Mouse (Mus musculus): ENCODE measurements around the gene Gmeb1. TPM values are rescaled to one million over a fixed set of nuclear protein-coding genes. Genes with fewer than 3 reads are reported as not detected.
A peak's percentile ranks its signal among the peaks of the same experiment; 100 is the strongest.
"Not testable (repeated sequence)": the region's sequence is repeated elsewhere in the genome, so short reads cannot be mapped to it uniquely, and the experiment has no call there.

Gmeb1 gene
- total RNA-seq (2018; cell fraction: chromatin; rRNA removed) = 10 to 100 TPM; 28.1 to 68.5 (median 45.7) TPM
- 10 to 100 TPM in 22 of 26 experiments, 1 to 10 TPM in 4; 9.4 to 14.1 (median 11.2) TPM for total RNA-seq (2018; cell fraction: cytosol; rRNA removed)
- 10 to 100 TPM; 19.6 to 45.7 (median 27.8) TPM for total RNA-seq (2018; cell fraction: nucleus; rRNA removed)
- 7.8 to 8.4 TPM (median 8.3 TPM) in 3 replicates for polyA plus RNA-seq (2018)

DNA sequence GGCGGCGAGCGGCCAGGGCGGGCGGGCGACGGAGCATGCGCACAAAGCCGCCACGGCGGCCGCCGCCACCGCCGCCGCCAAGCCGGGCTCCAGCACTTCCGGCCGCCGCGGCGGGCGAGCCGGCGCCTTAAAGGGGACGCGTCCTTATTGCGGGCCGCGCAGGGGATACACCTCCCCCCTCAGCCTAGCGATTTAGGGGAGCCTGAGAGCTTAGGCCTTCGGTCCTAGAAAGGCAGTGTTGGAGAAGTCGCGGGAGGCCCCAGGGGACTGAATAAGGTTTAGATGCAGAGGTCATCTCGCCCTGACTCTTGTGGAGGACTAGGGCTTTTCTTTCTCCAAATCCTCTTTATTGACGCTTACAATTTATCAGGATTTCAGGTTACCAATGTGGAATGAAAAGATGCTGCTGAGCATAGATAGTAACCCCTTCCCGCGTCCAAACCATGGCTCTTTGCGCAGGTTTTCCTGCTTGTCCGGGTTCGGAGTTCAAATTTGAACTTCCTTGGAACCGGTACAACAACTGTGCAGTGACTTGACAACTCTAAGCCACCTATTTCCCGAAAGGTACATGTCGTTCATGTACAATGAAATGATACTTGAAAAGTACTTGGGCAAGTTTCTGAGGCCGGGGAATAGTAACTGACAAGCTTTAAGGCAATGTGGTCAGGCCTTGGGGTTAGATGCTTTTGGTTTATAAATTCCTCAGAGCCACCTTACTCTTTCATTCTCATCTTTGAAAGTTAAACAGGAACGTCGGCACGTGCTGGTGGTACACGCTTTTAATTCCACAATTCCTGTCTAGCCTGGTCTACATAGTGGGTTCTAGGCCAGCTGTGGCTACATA lies at the start of gene Gmeb1:
Gene Gmeb1 (minus strand): TSS at position 89 of the 844 bp plus-strand sequence.
- Histone ChIP-seq H3K36me3 (ENCODE audit: inconsistent target) (no peaks in the 10 kb centered on the region), H3K79me2 (ENCODE audit: inconsistent target) (peaks cover 41% of the 10 kb centered on the region), H3K4me3 (ENCODE audit: inconsistent target) (peak within 1 kb of the TSS; percentile 95), H3K27ac (peak within 1 kb of the TSS; percentile 87)
- 7% methylated on average over 39 of the region's 49 CpGs for WGBS (ENCODE audit: missing documents)

DNA sequence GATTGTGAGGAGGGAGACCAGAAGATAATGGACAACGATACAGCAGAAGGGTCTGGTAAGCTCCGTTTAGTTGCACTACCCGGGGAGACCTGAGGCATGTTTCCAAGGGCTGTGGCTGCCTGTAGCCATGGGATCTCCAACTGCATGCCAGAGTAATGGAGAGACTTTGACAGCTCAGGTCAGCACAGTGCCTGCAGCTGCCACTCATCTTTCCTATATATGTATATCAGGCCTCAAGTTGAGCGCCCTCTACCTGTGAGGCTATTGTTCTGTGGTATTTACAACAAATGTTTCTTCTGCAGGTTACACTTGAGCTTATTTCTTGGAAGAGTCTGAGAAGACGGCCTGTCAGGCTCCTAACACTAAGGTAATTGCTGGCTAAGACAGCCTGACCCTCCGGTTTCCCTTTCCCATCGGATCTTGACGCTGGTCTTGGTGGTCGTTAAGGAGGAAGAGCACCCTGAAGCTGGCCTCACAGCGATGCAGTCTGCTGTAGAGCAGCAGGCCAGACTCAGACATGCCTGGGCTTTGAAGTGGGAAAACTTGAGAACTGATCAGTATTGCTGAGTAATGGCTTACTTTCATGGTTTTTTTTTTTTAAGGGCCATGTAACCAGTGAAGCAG lies 48.6 kb upstream of the Gmeb1 start:
- H3K36me3 ChIP-seq (ENCODE audit: inconsistent target) = peaks cover 33% of the 10 kb centered on the region
- peaks cover 14% of the 10 kb centered on the region for H3K79me2 ChIP-seq (ENCODE audit: inconsistent target)
- peak overlapping the region; percentile 90 for H3K4me3 ChIP-seq (ENCODE audit: inconsistent target)
- H3K27ac ChIP-seq = peak overlapping the region; percentile 80; the same call in 1 of the 2 replicates
- WGBS (ENCODE audit: missing documents) = 17% methylated on average over 10 of the region's 10 CpGs

DNA sequence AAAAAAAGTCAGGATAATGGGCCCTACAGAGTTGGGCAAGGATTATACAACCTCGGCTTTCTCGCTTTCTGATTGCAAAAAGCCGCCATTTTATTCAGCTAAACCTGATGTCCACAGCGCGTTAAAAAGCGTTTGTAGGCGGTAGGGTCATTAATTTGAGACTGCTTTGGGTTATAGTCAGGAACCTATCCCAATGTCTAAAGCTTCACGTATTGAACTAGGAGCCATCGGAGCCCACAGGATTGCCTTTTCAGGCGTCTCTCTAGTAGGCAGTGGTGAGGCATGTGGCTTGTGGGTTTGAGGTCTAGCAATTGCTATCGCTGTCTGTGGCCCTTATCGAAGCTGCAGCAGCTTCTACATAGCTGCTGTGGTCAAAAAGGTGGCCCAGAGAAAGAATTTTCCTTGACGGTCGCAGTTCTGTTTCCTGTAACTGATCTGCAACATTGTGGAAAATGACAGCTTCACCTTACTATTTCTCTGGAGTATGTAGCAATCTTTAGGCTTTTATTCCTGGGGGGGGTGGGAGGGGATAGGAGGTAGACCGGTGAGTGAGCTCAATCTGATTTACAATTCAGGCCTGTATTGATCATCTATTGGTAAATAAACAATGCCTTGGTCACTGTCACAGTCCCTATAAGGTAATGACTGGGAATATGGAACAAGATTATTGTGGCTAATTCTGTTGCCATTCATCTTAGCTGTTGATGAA lies 47.9 kb upstream of the Gmeb1 start:
- H3K4me3 ChIP-seq (ENCODE audit: inconsistent target) = peak overlapping the region; percentile 90
- peaks cover 33% of the 10 kb centered on the region for H3K36me3 ChIP-seq (ENCODE audit: inconsistent target)
- H3K79me2 ChIP-seq (ENCODE audit: inconsistent target) = peaks cover 14% of the 10 kb centered on the region
- under 1% methylated on average over 15 of the region's 15 CpGs for WGBS (ENCODE audit: missing documents)
- peak overlapping the region; percentile 80 for H3K27ac ChIP-seq

DNA sequence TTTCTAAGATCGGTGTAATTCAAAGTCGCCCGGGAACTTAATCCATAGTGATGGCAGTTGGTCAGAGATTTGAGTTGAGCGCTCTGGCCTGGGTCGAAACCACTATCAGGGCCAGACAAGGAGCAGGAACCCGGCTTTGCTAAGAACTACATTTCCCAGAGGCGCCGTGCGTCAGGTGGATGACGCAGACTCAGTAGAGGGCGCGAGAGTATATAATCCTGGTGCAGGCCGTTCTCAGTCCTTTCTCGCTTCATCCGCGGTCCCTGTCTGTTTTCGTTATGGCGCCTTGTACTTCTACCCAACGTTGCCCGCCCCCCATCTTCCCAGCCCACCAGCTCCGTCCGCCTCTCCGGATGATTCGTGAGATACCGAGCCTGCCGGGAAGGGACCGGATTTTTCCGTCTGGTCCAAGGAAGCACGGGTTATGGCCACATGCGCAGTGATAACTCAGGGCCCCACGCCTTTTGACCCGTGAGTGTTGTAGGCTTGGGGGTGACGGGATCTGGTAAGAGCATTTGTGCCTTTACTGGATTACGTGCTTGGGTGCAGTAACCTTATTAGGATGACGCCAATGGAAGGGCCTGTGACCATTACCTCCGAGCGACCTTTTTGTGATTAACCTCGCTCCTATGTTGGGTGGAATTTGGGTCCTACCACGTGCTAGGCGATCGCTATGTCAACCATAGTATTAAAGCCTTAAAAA lies 47.2 kb upstream of the Gmeb1 start:
- peak overlapping the region; percentile 90 for H3K4me3 ChIP-seq (ENCODE audit: inconsistent target)
- H3K27ac ChIP-seq = peak overlapping the region; percentile 80
- WGBS (ENCODE audit: missing documents) = under 1% methylated on average over 41 of the region's 41 CpGs
- peaks cover 30% of the 10 kb centered on the region for H3K36me3 ChIP-seq (ENCODE audit: inconsistent target)
- H3K79me2 ChIP-seq (ENCODE audit: inconsistent target) = peaks cover 14% of the 10 kb centered on the region

DNA sequence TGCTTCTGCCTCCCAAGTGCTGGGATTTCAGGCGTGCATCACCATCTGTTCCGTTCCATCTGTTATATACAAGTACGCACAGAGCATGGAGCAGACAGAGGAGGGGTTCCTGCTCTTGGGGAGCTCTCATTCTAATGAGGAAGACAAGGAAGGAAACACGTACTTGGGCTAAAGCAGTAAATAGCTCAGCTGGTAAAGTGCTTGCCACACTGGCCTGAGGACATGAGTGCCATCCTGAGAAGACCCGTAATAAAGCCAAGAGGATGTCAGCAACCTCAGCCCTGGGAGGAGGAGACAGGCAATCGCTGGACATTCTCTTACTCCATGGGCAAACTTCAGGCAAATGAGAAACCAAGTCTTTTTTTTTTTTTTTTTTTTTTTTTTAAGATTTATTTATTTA lies 44.6 kb upstream of the Gmeb1 start:
- no peak overlapping the region for H3K4me3 ChIP-seq (ENCODE audit: inconsistent target)
- WGBS (ENCODE audit: missing documents) = 25% methylated on average over 6 of the region's 6 CpGs
- no peak overlapping the region for H3K27ac ChIP-seq
- peaks cover 8% of the 10 kb centered on the region; the same call in 1 of the 2 replicates for H3K36me3 ChIP-seq (ENCODE audit: inconsistent target)
- H3K79me2 ChIP-seq (ENCODE audit: inconsistent target) = peaks cover 14% of the 10 kb centered on the region

DNA sequence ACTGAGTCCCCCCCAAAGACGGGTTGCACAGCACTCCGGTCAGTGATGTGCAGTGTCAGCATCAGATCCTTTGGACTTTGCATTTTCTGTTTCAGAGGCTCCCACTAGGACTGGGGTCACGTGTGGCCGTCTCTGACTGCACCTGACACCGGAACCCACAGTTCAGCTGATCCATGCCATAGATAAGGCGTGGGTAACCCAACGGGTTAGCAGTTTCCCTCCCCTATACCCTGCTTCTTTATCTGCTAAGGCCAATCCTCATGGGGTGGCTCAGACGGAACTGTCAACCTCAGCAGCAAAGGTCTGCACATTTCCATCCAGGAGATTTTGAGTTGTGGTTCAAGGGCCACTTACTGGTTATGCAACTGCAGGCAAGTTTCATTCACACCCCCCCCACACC lies 43.9 kb upstream of the Gmeb1 start:
- no peak overlapping the region for H3K27ac ChIP-seq

DNA sequence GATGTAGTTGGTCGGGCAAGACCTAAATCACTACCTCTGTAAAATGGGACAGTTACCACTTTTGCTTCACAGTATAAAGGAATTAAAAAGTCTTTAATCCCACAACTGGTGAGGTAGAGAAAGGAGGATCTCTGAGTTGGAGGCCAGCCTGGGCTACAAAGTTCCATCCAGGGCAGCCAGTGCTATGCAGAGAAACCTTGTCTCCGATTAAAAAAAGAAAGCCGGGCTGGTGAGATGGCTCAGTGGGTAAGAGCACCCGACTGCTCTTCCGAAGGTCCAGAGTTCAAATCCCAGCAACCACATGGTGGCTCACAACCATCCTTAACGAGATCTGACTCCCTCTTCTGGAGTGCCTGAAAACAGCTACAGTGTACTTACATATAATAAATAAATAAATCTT lies 42.1 kb upstream of the Gmeb1 start:
- H3K27ac ChIP-seq; H3K79me2 ChIP-seq (ENCODE audit: inconsistent target); H3K36me3 ChIP-seq (ENCODE audit: inconsistent target): not testable (repeated sequence)
- WGBS (ENCODE audit: missing documents) = 34% methylated on average over 4 of the region's 6 CpGs
- peak overlapping the region; percentile 41 for H3K4me3 ChIP-seq (ENCODE audit: inconsistent target)

More for the DNA sequence above, 43.9 kb upstream of the Gmeb1 start:
- no peak overlapping the region for H3K4me3 ChIP-seq (ENCODE audit: inconsistent target)
- WGBS (ENCODE audit: missing documents) = 51% methylated on average over 8 of the region's 8 CpGs
- peaks cover 3% of the 10 kb centered on the region; the same call in 1 of the 2 replicates for H3K36me3 ChIP-seq (ENCODE audit: inconsistent target)
- peaks cover 14% of the 10 kb centered on the region for H3K79me2 ChIP-seq (ENCODE audit: inconsistent target)

DNA sequence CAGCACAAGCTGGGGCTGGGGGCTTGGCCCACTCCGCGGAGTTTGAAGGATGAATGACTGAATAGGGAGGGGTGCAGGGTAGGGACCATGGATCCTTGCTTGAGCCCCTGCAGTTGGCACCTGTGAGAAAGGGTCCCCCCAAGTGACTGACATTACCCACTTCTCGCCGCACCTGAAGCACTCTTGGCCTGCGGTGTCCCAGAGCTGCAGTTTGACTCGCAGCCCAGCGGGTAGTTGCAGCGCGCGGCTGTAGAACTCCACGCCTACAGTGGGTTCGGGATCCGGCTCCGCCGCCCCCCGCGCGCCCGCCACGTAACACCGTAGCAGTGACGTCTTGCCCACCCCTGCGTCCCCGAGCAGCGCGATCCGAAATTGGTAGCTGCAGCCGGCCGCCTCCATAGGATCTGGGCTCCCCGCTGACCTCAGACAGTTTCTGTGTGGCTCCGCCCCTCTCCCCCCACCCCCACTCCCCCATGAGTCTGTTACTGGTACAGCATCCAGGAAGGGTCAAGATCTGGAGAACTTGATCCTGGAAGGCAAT lies 41.6 kb upstream of the Gmeb1 start, which contains the start of gene Rab42:
Gene Rab42 (minus strand): TSS at position 447 of the 541 bp plus-strand sequence.
- no peaks in the 10 kb centered on the region for H3K36me3 ChIP-seq (ENCODE audit: inconsistent target)
- H3K27ac ChIP-seq = no peak within 1 kb of the TSS
- no peaks in the 10 kb centered on the region for H3K79me2 ChIP-seq (ENCODE audit: inconsistent target)
- peak within 1 kb of the TSS; percentile 41 for H3K4me3 ChIP-seq (ENCODE audit: inconsistent target)
- 4% methylated on average over 31 of the region's 31 CpGs for WGBS (ENCODE audit: missing documents)

DNA sequence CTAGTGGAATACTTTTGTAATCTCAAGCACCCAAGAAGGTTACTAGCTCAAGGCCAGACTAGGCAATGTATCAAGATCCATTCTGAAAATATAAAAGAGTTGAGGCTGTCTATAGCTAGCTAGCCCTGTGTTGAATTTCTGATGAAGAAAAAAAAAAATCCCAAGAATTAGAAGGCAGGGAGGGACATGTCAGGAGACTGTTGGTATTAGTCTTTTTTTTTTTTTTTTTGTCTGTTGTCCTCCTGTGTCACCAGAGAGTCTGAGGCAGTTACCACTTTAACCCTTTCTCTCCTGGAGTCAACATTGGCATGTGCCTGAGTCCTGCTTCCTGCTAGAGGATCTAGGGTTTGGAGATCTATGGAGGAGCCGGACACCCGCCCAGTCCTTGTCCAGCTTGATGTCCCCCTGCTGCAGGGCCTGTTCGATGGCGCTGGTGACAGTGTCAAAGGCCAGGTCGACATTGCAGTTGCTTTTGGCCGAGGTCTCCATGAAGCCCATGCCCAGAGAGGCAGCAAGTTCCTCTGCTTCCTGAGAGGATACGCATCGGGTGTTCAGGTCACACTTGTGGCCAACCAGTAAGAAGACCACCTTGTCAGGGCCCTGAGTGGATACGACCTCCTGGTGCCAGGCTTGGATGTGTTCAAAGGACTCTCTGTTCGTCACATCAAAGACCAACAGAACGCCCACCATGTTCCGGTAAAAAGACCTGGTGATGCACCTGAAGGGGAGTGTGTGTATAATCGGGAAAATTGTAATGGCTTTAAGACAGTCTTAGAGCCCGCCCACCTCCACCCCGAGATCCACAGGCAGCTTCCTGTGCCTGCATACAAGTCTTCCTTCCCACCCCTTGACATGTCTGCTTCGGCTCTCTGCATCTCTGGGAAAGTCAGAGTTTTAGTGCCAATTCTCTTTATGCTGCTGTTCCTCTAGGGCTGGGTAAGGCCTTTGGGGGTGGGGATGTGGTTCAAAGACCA lies 40.9 kb upstream of the Gmeb1 start:
- H3K79me2 ChIP-seq (ENCODE audit: inconsistent target) = no peaks in the 10 kb centered on the region
- no peak overlapping the region for H3K27ac ChIP-seq
- H3K36me3 ChIP-seq (ENCODE audit: inconsistent target) = no peaks in the 10 kb centered on the region
- peak overlapping the region; percentile 41 for H3K4me3 ChIP-seq (ENCODE audit: inconsistent target)
- 75% methylated on average over 16 of the region's 16 CpGs for WGBS (ENCODE audit: missing documents)

DNA sequence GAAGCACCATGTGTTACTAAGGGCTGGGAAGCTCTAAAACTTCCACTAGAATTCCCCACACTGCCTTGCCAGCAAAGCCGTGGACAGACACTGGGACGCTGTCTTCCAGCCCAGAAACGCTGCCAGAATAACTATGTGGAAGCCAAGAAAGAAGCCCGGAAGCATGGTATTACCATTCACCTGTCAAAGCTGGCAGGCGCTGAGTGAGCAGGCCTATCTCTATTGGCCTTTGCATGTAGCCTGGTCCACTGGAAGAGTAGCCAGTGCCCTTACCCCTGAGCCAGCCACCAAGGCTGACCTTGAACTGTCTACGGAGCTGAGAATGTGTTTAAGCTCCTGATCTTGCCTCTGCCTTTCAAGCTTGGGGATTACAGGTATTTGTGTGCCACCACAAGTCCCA lies 40.1 kb upstream of the Gmeb1 start:
- 96% methylated on average over 6 of the region's 6 CpGs for WGBS (ENCODE audit: missing documents)
- Histone ChIP-seq H3K27ac (no peak overlapping the region), H3K36me3 (ENCODE audit: inconsistent target) (no peaks in the 10 kb centered on the region), H3K4me3 (ENCODE audit: inconsistent target) (no peak overlapping the region), H3K79me2 (ENCODE audit: inconsistent target) (no peaks in the 10 kb centered on the region)

DNA sequence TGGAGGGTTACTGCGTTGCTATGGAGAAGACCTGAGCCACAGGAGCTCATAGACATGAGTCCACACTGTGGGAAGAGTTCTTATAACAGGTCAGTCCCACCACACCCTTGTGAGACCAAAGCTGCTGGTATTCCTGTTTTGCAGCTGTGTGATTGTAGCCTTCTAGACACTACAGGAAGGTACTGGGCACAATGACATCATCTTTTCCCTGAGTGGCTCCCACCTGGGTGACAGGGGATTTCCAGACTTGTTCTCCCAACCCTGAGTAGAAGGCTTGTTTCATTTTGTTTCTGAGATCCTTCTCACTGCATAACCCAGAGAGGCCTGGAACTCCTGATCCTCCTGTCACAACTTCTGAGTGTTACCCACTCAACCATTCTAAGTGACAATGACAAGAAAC lies 38.4 kb upstream of the Gmeb1 start:
- H3K79me2 ChIP-seq (ENCODE audit: inconsistent target) = no peaks in the 10 kb centered on the region
- 100% methylated on average over 1 of the region's 1 CpGs for WGBS (ENCODE audit: missing documents)
- H3K27ac ChIP-seq = no peak overlapping the region
- H3K4me3 ChIP-seq (ENCODE audit: inconsistent target) = no peak overlapping the region
- H3K36me3 ChIP-seq (ENCODE audit: inconsistent target) = no peaks in the 10 kb centered on the region

DNA sequence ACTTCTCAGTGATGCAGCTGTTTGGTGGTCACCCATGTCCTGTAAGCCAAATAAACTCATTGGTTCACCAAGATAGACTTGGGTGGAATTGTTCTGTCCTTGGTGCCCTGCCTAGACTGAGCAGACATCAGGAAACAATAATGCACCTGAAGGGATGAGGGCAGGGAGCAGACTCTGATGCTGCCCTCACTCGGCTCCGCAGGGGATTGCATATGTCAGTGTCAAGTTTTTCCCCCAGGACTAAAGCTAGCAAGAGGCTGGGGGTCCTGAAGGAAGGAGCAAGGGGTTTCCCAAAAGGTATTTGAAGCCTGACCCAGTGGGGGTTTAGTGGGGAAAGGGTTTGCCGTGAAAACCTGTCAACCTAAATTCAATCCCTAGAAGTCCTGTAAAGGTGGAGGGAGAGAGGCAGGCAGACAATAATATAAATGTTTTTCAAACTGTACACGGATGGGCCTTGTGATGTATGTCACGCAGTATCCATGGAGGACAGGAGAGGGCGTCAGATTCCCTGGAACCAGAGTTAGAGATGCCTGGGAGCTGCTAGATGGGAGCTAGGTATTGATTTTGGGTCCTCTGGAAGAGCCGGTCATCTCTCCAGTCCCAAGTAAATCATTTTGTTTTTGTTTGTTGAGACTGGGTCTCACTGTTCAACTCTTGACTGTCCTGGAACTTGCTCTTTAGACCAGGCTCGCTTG lies 34.4 kb upstream of the Gmeb1 start:
- Histone ChIP-seq H3K4me3 (ENCODE audit: inconsistent target) (no peak overlapping the region), H3K79me2 (ENCODE audit: inconsistent target) (no peaks in the 10 kb centered on the region), H3K27ac (no peak overlapping the region), H3K36me3 (ENCODE audit: inconsistent target) (peaks cover 20% of the 10 kb centered on the region)
- WGBS (ENCODE audit: missing documents) = 73% methylated on average over 8 of the region's 8 CpGs

All from macrophage (primary cell).